Mouse (Mus musculus) heart, adult 10 weeks (tissue): Measurements from ENCODE around the gene Nrsn2. TPM values are rescaled to one million over a fixed set of nuclear protein-coding genes. Genes with fewer than 3 reads are reported as not detected.

ENCODE experiments used
- polyA plus RNA-seq: library from polyadenylated mRNA; stranded (reverse); fragments of 350-450 nt; fragmentation: Illumina TruSeq; extraction: RNeasy Lipid Tissue Mini Kit (QIAGEN cat#74804); gene quantifications from one replicate; pipeline ENCODE4 v1.2.3, GENCODE M21; 2014; ENCODE audit warnings: low read depth, low replicate concordance

Gene Nrsn2
- polyA plus RNA-seq, result not detected

DNA sequence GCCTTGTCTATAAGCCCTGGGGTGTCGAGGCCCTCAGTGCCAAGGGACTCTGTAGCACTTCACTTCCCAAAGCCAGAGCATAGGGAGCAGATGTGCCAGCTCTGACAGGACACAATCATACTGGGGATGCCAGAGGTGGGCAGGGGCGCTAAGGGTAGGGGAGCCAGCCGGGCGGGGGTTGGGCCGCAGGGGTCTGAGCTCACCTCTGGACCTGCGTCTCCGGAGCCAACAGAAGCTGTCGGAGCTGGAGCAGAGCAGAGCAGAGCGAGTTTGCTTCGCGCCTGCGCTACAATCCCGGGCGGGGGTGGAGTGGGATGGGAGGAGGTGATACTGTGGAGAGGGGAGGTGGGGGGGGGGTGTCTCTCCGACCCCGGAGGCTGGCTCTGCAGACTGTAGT lies at the start of gene Nrsn2:
Nrsn2 (minus strand) TSS at position 294 of the 397 bp plus-strand sequence.

DNA sequence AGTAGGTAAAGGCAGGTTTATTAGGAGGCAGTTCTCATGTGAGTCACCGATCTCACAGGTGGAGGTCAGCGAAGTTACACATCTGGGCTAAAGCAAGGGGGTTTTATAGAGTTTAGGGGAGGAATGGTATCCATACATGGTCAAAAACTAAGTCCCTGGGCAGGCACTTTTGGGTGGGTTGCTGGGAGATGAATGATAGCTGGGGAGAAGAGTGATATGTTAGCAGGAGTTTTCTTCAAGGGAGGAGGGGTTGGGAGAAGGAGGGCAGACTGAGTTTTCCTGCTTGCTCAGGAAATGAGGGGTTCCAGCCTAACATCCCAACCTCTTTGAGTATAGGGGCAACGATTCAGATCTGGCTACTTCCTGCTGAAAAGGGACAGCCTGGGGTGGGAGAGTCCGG lies 38.8 kb upstream of the Nrsn2 start, which contains the start of gene 6820408C15Rik:
6820408C15Rik (plus strand) TSS at position 301 of the 400 bp plus-strand sequence.

DNA sequence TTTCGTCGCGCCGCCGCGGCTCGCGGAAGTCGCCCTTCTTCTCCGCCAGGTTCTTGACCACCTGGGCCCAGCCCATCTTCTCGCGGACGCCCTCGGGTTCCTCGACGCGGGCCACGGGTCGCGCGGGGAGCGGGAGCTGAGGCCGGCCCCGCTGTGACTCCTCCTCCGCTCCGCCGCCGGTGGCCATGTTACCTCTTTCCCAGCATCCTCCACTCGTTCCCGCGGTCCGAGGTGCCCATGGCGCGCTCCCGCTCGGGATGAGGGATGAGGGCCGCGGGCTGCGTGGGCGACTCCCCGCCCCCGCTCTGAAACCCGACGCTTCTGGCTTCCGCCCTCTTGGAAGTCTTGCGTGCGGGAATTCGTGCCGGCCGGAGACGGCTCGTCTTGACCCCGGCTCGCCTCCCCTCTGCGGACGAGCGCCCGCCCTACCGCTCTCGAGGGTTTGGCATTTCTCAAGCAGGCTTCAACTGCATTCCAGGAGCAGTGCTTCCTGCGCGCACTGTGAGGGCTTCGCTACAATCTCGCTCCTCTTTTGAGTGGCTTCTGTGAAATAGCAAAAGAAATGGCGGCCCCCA lies 38.2 kb upstream of the Nrsn2 start, which contains the start of gene Zcchc3:
Zcchc3 (minus strand) TSS at position 437 of the 575 bp plus-strand sequence.

DNA sequence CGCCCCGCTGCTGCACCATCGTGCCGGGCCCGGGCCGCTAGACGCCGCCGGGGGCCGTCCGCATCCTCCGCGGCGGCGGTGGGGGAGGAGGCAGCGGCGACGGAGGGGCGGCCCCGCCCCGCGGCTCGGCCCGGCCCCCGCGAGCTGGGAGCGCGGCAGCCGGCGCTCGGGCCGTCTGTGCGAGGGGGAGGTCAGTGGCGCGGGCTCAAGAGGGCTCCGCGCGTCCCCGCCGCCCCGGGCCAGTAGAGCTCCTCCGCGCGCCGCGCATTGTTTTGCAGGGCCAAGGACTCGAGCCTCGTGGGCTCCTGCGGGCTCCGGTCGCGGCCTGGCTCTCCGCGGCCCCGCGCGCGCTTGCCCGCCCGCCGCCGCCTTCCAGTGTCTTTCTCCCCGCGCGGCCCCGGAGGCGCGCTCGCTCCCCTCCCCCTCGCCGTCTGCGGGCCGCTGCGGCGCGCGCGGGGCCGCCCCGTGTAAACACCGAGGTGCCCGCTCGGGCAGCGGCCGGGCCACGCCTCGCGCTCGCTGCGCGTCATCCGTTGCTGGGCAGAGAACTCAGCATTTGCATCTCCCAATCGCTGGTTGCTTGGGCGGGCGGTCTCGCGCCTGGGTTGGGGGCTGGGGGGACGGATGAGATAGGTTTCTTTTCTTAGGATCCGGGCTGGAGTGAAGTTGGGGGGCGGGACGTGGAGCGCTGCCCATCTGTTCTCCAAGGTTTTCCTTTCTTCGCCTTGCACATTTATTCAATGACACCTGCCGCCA lies 21.4 kb upstream of the Nrsn2 start, which contains the start of gene Sox12:
Sox12 (minus strand) TSS at position 384 of the 756 bp plus-strand sequence.

GRCm38 (mm10) chr2:152343329-152344213 lies 32.9 kb downstream of the Nrsn2 start, which contains the start of gene Trib3:
TSS of gene Trib3 (minus strand) at chr2:152344032.

GRCm38 (mm10) chr2:152332101-152332825 lies 44.2 kb downstream of the Nrsn2 start, which contains the start of gene Rbck1:
TSS of gene Rbck1 (minus strand) at chr2:152332653.

Other genes starting within 250 kb of the Nrsn2 start
- gene Tcf15, start 233.1 kb downstream of the Nrsn2 start, polyA plus RNA-seq, result 15.6 TPM
- 89.3 TPM for gene Csnk2a1, start 149.8 kb downstream of the Nrsn2 start, polyA plus RNA-seq
- gene Tbc1d20, start 82.8 kb downstream of the Nrsn2 start, polyA plus RNA-seq, result 38.6 TPM
- 50.8 TPM for gene Rbck1, start 44.0 kb downstream of the Nrsn2 start, polyA plus RNA-seq
- gene Trib3, start 32.6 kb downstream of the Nrsn2 start, polyA plus RNA-seq, result 1.8 TPM
- gene Sox12, start 21.4 kb upstream of the Nrsn2 start, polyA plus RNA-seq, result 5.4 TPM
- gene Zcchc3, start 38.4 kb upstream of the Nrsn2 start, polyA plus RNA-seq, result 4.6 TPM
- gene 6820408C15Rik, start 38.9 kb upstream of the Nrsn2 start, polyA plus RNA-seq, result 4.6 TPM
- not detected for gene Defb23, start 88.0 kb upstream of the Nrsn2 start, polyA plus RNA-seq
- not detected for gene Defb20, start 100.4 kb upstream of the Nrsn2 start, polyA plus RNA-seq
- gene Defb22, start 113.5 kb upstream of the Nrsn2 start, polyA plus RNA-seq, result not detected
- gene Defb26, start 135.1 kb upstream of the Nrsn2 start, polyA plus RNA-seq, result not detected
- gene Defb28, start 141.6 kb upstream of the Nrsn2 start, polyA plus RNA-seq, result not detected
- not detected for gene Defb29, start 163.5 kb upstream of the Nrsn2 start, polyA plus RNA-seq
- not detected for gene Gm17416, start 192.7 kb upstream of the Nrsn2 start, polyA plus RNA-seq
- gene Defb21, start 196.1 kb upstream of the Nrsn2 start, polyA plus RNA-seq, result not detected
- gene Defb19, start 203.7 kb upstream of the Nrsn2 start, polyA plus RNA-seq, result not detected
- gene Defb45, start 222.8 kb upstream of the Nrsn2 start, polyA plus RNA-seq, result not detected
- not detected for gene Defb36, start 227.7 kb upstream of the Nrsn2 start, polyA plus RNA-seq
- gene Defb25, start 246.4 kb upstream of the Nrsn2 start, polyA plus RNA-seq, result not detected